Mouse (Mus musculus) intestine, embryonic 16.5 days (tissue): Measurements from ENCODE around the gene Ppie. TPM values are rescaled to one million over a fixed set of nuclear protein-coding genes. Genes with fewer than 3 reads are reported as not detected.
"Not testable (repeated sequence)": the region's sequence is repeated elsewhere in the genome, so short reads cannot be mapped to it uniquely, and the experiment has no call there.

Experiments used
- ATAC-seq: fragments of 200-750 bp; cut with Nextera tagmentation; 2 replicates; pipeline ENCODE4 v1.8.0; 2017; ENCODE audit warnings: moderate TSS enrichment, moderate library complexity
- H3K27ac ChIP-seq: fragments of 300-500 bp; sonication (generic); 2 replicates; pipeline ENCODE4 v1.5.1; 2014; ENCODE audit warnings: mild to moderate bottlenecking, low read length
- H3K27me3 ChIP-seq: fragments of 300-500 bp; sonication (generic); replicated peaks from 2 replicates; pipeline ENCODE4 v1.6.1; 2014; ENCODE audit warnings: low read length, control low read depth, mixed read lengths; ENCODE audit not compliant: control insufficient read depth, insufficient read depth
- H3K36me3 ChIP-seq: fragments of 300-500 bp; sonication (generic); 2 replicates; pipeline ENCODE4 v1.6.1; 2014; ENCODE audit warnings: low read length, control low read depth; ENCODE audit not compliant: control insufficient read depth, insufficient read depth
- H3K4me1 ChIP-seq: fragments of 300-500 bp; sonication (generic); 2 replicates; pipeline ENCODE4 v1.6.1; 2014; ENCODE audit warnings: low read length, control low read depth, mixed read lengths; ENCODE audit not compliant: control insufficient read depth, insufficient read depth
- H3K4me2 ChIP-seq: fragments of 300-500 bp; sonication (generic); 2 replicates; pipeline ENCODE4 v1.6.1; 2014; ENCODE audit warnings: low read depth, low read length, control low read depth
- H3K4me3 ChIP-seq: fragments of 300-500 bp; sonication (generic); 2 replicates; pipeline ENCODE4 v1.5.1; 2014; ENCODE audit warnings: mild to moderate bottlenecking, low read length
- H3K9ac ChIP-seq: fragments of 300-500 bp; sonication (generic); 2 replicates; pipeline ENCODE4 v1.6.1; 2014; ENCODE audit warnings: low read depth, low read length
- H3K9me3 ChIP-seq: fragments of 300-500 bp; sonication (generic); 2 replicates; pipeline ENCODE4 v1.6.1; 2016; ENCODE audit warnings: low read length, control low read depth; ENCODE audit not compliant: control insufficient read depth
- WGBS: fragments of 180-500 bp; shearing (Covaris S2); extraction: QIAGEN DNeasy Blood & Tissue Kit; methylation state at CpG from one replicate; pipeline ENCODE4 v1.1.7; 2014; 5-methylcytosine and 5-hydroxymethylcytosine counted together
- polyA plus RNA-seq: library from polyadenylated mRNA; unstranded; fragments of >200 nt; fragmentation: Nextera tagmentation; extraction: Ambion mirVana; gene quantifications from 2 replicates; pipeline ENCODE4 v1.2.1, GENCODE M21; 2015

Gene Ppie
- polyA plus RNA-seq, 1 experiment from 2014 or later, result 84.1 TPM

- WGBS, result 74% methylated on average over 7 of the region's 7 CpGs
- not testable (repeated sequence) for H3K27ac ChIP-seq, H3K36me3 ChIP-seq, H3K9ac ChIP-seq, H3K4me3 ChIP-seq, H3K4me2 ChIP-seq, ATAC-seq, H3K9me3 ChIP-seq
- Histone ChIP-seq H3K4me1 (peaks cover 10% of the 10 kb centered on the region; the same call in 1 of the 2 replicates), H3K27me3 (peaks cover 28% of the 10 kb centered on the region)
These were observed 33.8 kb downstream of the Ppie start for GRCm38 (mm10) chr4:123105929-123106328.

- Histone ChIP-seq H3K27me3 (peaks cover 28% of the 10 kb centered on the region), H3K4me3 (peak overlapping the region; percentile 35), H3K9ac (0 out of 2 replicates have a peak overlapping the region, but pooled peaks have one; percentile 24), H3K36me3 (no peaks in the 10 kb centered on the region), H3K4me1 (peaks cover 10% of the 10 kb centered on the region; the same call in 1 of the 2 replicates), H3K27ac (no peak overlapping the region), H3K9me3 (no peaks in the 10 kb centered on the region), H3K4me2 (peak overlapping the region; percentile 65)
- peak; percentile 30 for ATAC-seq
- 16% methylated on average over 24 of the region's 24 CpGs for WGBS
These were observed 34.3 kb downstream of the Ppie start for GRCm38 (mm10) chr4:123105451-123105790.

DNA sequence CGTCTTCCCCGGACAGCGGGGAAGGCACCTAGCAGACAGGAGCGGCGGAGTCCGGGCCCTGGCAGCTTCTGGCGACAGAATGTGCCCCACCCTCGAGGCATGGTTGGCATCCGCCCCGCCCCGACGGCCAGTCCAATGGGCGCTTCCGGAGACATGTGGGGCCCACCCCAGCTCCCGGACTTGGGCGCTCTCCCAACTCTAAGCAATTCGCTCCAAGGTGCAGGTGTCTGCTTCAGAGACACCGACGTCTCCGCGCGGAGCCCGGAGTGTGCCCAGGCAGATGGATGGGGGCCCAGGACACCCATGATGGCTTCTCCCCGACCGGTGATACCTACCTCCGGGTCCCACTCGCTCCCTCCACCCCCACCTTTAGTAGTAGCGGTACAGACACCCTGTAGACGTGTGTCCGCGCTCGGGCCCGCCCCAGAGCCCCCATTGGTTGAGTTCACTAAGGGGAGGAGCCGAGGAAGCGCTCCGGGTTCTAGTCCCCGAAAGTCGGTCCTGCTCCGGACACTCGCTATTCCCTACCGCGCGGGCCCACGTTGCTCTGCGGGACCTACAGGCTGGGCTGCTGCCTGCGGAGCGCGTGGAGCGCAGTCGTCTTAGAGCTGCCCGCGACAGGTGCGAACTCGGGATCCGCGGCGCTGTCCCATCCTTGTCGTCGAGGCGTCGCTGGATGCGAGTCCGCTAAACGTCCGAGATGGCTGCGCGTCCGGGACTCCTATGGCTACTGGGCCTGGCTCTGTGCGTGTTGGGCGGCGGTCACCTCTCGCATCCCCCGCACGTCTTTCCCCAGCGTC lies 34.9 kb downstream of the Ppie start, which contains the start of gene Bmp8b:
TSS of gene Bmp8b (plus strand) at position 515 of the 800 bp plus-strand sequence.
- Histone ChIP-seq H3K4me2 (peak within 1 kb of the TSS; percentile 65), H3K9me3 (no peaks in the 10 kb centered on the region), H3K9ac (peak within 1 kb of the TSS; percentile 24; the same call in 1 of the 2 replicates), H3K4me1 (peaks cover 10% of the 10 kb centered on the region; the same call in 1 of the 2 replicates), H3K36me3 (no peaks in the 10 kb centered on the region), H3K27me3 (peaks cover 28% of the 10 kb centered on the region), H3K27ac (no peak within 1 kb of the TSS), H3K4me3 (peak within 1 kb of the TSS; percentile 35)
- peak; percentile 81 for ATAC-seq
- WGBS, result 4% methylated on average over 75 of the region's 75 CpGs

- 55% methylated on average over 9 of the region's 9 CpGs for WGBS
- Histone ChIP-seq H3K4me3 (no peak overlapping the region), H3K9me3 (no peaks in the 10 kb centered on the region), H3K36me3 (no peaks in the 10 kb centered on the region), H3K4me1 (0 out of 2 replicates have a peak, but pooled peaks cover 5% of the 10 kb centered on the region), H3K27me3 (no peaks in the 10 kb centered on the region), H3K4me2 (peak overlapping the region; percentile 43; the same call in 1 of the 2 replicates), H3K27ac (no peak overlapping the region), H3K9ac (no peak overlapping the region)
- ATAC-seq, result peak; percentile 47
These were observed 45.9 kb downstream of the Ppie start for GRCm38 (mm10) chr4:123093869-123094268.

GRCm38 (mm10) chr4:123093064-123093776 lies 46.5 kb downstream of the Ppie start:
- Histone ChIP-seq H3K4me3 (peak overlapping the region; percentile 14), H3K9me3 (no peaks in the 10 kb centered on the region), H3K4me2 (peak overlapping the region; percentile 43), H3K9ac (no peak overlapping the region), H3K36me3 (no peaks in the 10 kb centered on the region), H3K4me1 (0 out of 2 replicates have a peak, but pooled peaks cover 5% of the 10 kb centered on the region), H3K27me3 (no peaks in the 10 kb centered on the region), H3K27ac (peak overlapping the region; percentile 33; the same call in 1 of the 2 replicates)
- 39% methylated on average over 17 of the region's 17 CpGs for whole genome bisulfite sequencing
- peak; percentile 96 for ATAC-seq

GRCm38 (mm10) chr4:123092621-123093020 lies 47.1 kb downstream of the Ppie start:
- ATAC-seq, result no peak
- 64% methylated on average over 5 of the region's 5 CpGs for WGBS

GRCm38 (mm10) chr4:123086381-123086780 lies 53.4 kb downstream of the Ppie start:
- Histone ChIP-seq H3K36me3 (no peaks in the 10 kb centered on the region), H3K9ac (no peak overlapping the region), H3K4me2 (no peak overlapping the region), H3K4me1 (no peaks in the 10 kb centered on the region), H3K4me3 (no peak overlapping the region), H3K9me3 (no peaks in the 10 kb centered on the region), H3K27me3 (no peaks in the 10 kb centered on the region), H3K27ac (no peak overlapping the region)
- WGBS, result 85% methylated on average over 4 of the region's 4 CpGs
- no peak for ATAC-seq

More at GRCm38 (mm10) chr4:123092621-123093020, 47.1 kb downstream of the Ppie start:
- Histone ChIP-seq H3K27ac (no peak overlapping the region), H3K9ac (no peak overlapping the region), H3K4me1 (0 out of 2 replicates have a peak, but pooled peaks cover 5% of the 10 kb centered on the region), H3K36me3 (no peaks in the 10 kb centered on the region), H3K4me3 (no peak overlapping the region), H3K9me3 (no peaks in the 10 kb centered on the region), H3K27me3 (no peaks in the 10 kb centered on the region), H3K4me2 (no peak overlapping the region)

- no peak overlapping the region for H3K4me3 ChIP-seq
- ATAC-seq, result no peak
- H3K9ac ChIP-seq, result no peak overlapping the region
- H3K9me3 ChIP-seq, result no peaks in the 10 kb centered on the region
- no peak overlapping the region for H3K27ac ChIP-seq
- no peaks in the 10 kb centered on the region for H3K36me3 ChIP-seq
- no peak overlapping the region for H3K4me2 ChIP-seq
- no peaks in the 10 kb centered on the region for H3K4me1 ChIP-seq
- H3K27me3 ChIP-seq, result no peaks in the 10 kb centered on the region
- 78% methylated on average over 2 of the region's 2 CpGs for WGBS
These were observed 54.5 kb downstream of the Ppie start for GRCm38 (mm10) chr4:123085290-123085689.

DNA sequence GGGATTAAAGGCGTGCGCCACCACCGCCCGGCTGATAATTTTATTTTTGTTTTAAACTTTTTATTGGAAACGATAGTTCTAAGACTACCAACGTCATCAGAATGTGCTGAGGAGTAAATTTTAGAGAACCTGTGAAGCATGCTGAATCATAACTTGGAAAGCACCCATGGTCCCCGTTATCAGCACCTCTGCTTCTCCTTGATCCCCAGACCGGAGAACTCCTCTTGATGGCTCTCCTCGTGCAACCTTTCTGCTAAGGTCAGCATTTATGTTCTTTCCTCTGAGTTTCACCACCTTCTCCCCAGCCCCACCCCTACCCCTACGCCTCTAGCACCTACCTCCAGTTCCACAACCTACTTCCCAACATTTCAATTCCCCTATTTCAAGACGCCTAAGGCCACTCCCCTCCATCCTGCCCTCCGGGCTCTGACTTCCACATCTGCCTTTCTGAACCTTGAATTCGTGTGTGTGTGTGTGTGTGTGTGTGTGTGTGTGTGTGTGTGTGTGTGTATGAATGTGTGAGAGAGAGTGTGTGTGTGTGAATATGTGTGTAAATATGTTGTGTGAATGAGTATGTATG lies 56.3 kb downstream of the Ppie start:
- ATAC-seq, result no peak
- H3K27ac ChIP-seq, result no peak overlapping the region
- no peaks in the 10 kb centered on the region for H3K4me1 ChIP-seq
- H3K4me2 ChIP-seq, result no peak overlapping the region
- 66% methylated on average over 13 of the region's 13 CpGs for WGBS
- no peak overlapping the region for H3K4me3 ChIP-seq
- no peaks in the 10 kb centered on the region for H3K9me3 ChIP-seq
- no peaks in the 10 kb centered on the region for H3K36me3 ChIP-seq
- no peaks in the 10 kb centered on the region for H3K27me3 ChIP-seq
- no peak overlapping the region for H3K9ac ChIP-seq
